Mouse (Mus musculus) neural tube, embryonic 14.5 days (tissue): ENCODE measurements around the gene Cep295nl. TPM values are rescaled to one million over a fixed set of nuclear protein-coding genes. Genes with fewer than 3 reads are reported as not detected.

Experiments used
- ATAC-seq: fragments of 200-750 bp; cut with Nextera tagmentation; 2 replicates; pipeline ENCODE4 v1.8.0; 2017; ENCODE audit warnings: low read depth, mild to moderate bottlenecking, moderate TSS enrichment, moderate library complexity
- H3K27ac ChIP-seq: fragments of 300-500 bp; sonication (generic); 2 replicates; pipeline ENCODE4 v1.5.1; 2014; ENCODE audit warnings: low read depth, mild to moderate bottlenecking, control low read depth, low read length, moderate library complexity, mixed read lengths
- H3K27me3 ChIP-seq: fragments of 300-500 bp; sonication (generic); 2 replicates; pipeline ENCODE4 v1.6.1; 2014; ENCODE audit warnings: low read length; ENCODE audit not compliant: control insufficient read depth, insufficient read depth
- H3K36me3 ChIP-seq: fragments of 300-500 bp; sonication (generic); 2 replicates; pipeline ENCODE4 v1.6.1; 2014; ENCODE audit warnings: low read length, mixed read lengths; ENCODE audit not compliant: control insufficient read depth, insufficient read depth
- H3K4me1 ChIP-seq: fragments of 300-500 bp; sonication (generic); 2 replicates; pipeline ENCODE4 v1.6.1; 2014; ENCODE audit warnings: low read length; ENCODE audit not compliant: control insufficient read depth, insufficient read depth
- H3K4me2 ChIP-seq: fragments of 300-500 bp; sonication (generic); 2 replicates; pipeline ENCODE4 v1.6.1; 2014; ENCODE audit warnings: mild to moderate bottlenecking, low read depth, low read length, control low read depth
- H3K4me3 ChIP-seq: fragments of 300-500 bp; sonication (generic); 2 replicates; pipeline ENCODE4 v1.5.1; 2014; ENCODE audit warnings: low read depth, low read length, control low read depth, mixed read lengths
- H3K9ac ChIP-seq: fragments of 300-500 bp; sonication (generic); replicated peaks from 2 replicates; pipeline ENCODE4 v1.6.1; 2014; ENCODE audit warnings: low read depth, mild to moderate bottlenecking, control low read depth, low read length, mixed read lengths
- H3K9me3 ChIP-seq: fragments of 300-500 bp; sonication (generic); 2 replicates; pipeline ENCODE4 v1.6.1; 2016; ENCODE audit warnings: low read length; ENCODE audit not compliant: control insufficient read depth
- WGBS: fragments of 180-500 bp; shearing (Covaris S2); extraction: QIAGEN DNeasy Blood & Tissue Kit; methylation state at CpG from one replicate; pipeline ENCODE4 v1.1.7; 2014; 5-methylcytosine and 5-hydroxymethylcytosine counted together
- polyA plus RNA-seq: library from polyadenylated mRNA; unstranded; fragments of >200 nt; fragmentation: Nextera tagmentation; extraction: Ambion mirVana; gene quantifications from 2 replicates; pipeline ENCODE4 v1.2.1, GENCODE M21; 2014

The Cep295nl gene
- polyA plus RNA-seq, 1 experiment from 2014 or later: 0.31 TPM

DNA sequence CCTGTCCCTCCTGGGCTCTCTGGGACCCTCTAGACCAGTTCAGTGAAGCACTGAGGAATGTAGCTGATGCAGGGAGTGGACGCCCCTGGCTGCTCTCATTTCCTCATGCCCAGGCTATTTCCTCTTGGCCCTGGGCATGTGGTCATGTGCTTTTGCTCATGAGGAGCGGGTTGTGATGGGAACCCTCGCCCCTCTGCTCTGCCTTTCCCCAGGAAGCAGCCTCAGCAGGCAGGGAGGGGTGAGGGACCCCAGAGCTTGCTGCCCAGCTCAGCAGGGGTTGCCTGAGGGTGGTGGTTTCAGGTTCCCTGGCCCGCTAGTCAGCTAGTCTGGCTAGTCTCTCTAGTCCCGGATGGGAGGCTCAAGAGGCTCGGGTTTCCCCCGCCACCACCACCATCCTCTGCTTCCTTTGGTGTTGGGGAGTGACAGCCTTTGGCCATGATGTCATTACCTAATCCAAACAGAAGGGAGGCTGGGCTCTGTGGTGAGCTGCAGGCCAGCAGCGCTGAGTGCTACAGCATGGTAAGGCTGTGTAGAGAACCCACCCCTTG lies 20.7 kb upstream of the Cep295nl start:
- no peak for ATAC-seq
- H3K36me3 ChIP-seq: no peaks in the 10 kb centered on the region
- no peak overlapping the region for H3K4me2 ChIP-seq
- no peak overlapping the region; the same call in 1 of the 2 replicates for H3K27ac ChIP-seq
- no peak overlapping the region for H3K9ac ChIP-seq
- no peaks in the 10 kb centered on the region for H3K27me3 ChIP-seq
- no peaks in the 10 kb centered on the region for H3K9me3 ChIP-seq
- 17% methylated on average over 8 of the region's 8 CpGs for WGBS
- no peak overlapping the region for H3K4me3 ChIP-seq
- H3K4me1 ChIP-seq: 0 out of 2 replicates have a peak, but pooled peaks cover 2% of the 10 kb centered on the region

DNA sequence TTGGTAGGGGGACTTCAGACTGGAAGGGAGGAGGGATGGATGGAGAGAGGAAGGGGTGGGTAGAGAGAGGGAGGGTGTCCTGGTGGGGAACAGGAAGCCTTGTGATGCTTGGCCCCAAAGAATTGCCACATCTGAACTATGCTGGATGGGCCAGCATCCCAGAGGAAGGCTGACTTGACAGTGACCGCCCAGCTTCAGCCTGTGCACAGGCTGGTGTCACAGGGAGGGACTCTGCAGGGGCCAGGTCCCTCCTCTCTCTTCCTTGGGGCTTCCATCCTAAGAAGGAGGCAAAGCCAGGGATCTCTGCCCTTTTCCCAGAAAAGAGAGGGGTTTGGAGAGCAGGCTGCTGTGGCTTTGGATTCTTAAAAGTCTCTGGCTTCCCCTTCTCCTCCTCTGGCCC lies 20.2 kb upstream of the Cep295nl start:
- H3K27ac ChIP-seq: no peak overlapping the region
- 0 out of 2 replicates have a peak, but pooled peaks cover 2% of the 10 kb centered on the region for H3K4me1 ChIP-seq
- H3K36me3 ChIP-seq: no peaks in the 10 kb centered on the region
- H3K4me2 ChIP-seq: no peak overlapping the region
- H3K9ac ChIP-seq: no peak overlapping the region
- WGBS: 79% methylated on average over 1 of the region's 1 CpGs
- no peak for ATAC-seq
- H3K9me3 ChIP-seq: no peaks in the 10 kb centered on the region
- H3K4me3 ChIP-seq: no peak overlapping the region
- H3K27me3 ChIP-seq: no peaks in the 10 kb centered on the region

DNA sequence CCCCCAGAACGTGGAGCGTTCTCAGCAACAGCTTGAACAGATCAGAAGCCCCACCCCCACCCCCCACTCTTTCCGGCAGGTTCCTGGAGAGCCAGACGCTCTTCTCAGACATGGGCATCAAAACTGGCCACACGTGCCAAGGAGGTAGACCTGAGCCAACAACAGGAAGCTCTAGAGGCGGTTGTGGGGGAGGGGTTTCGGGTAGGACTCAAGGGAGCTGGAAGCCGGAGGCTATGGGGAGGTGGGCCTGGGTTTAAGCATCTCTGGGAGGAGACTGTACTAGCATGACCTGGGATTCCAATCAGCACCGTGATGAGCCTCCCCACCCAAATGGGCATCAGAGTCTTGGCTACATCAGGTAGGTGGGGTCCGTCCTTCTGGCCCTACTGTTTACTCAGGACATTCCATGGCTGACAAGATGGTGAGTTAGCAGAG lies 18.6 kb upstream of the Cep295nl start:
- 0 out of 2 replicates have a peak, but pooled peaks cover 2% of the 10 kb centered on the region for H3K4me1 ChIP-seq
- H3K9me3 ChIP-seq: no peaks in the 10 kb centered on the region
- no peak overlapping the region for H3K4me3 ChIP-seq
- no peaks in the 10 kb centered on the region for H3K36me3 ChIP-seq
- H3K9ac ChIP-seq: no peak overlapping the region
- no peak overlapping the region for H3K27ac ChIP-seq
- H3K4me2 ChIP-seq: no peak overlapping the region
- no peaks in the 10 kb centered on the region for H3K27me3 ChIP-seq
- no peak for ATAC-seq
- WGBS: 84% methylated on average over 10 of the region's 10 CpGs

DNA sequence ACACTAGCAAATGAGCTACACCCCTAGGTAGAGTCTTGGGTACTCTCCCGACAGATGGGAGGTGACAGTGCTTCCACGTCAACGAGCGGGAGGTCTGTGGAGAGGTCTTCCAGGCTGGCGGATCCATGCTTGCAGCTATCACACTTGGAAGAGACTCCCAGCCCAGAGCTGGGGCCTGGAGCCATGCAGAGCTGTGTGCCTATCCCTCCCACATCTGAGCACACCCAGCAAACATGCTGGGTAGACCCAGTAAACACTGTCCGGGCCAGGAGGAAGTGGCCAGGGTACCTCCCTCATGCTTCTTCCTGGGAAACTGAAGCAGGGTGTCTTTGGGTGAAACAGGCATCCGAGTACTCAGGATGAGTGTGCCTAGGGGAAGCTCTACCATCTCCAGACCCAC lies 18.2 kb upstream of the Cep295nl start:
- Histone ChIP-seq H3K9me3 (no peaks in the 10 kb centered on the region), H3K27ac (no peak overlapping the region), H3K36me3 (no peaks in the 10 kb centered on the region), H3K4me3 (no peak overlapping the region), H3K27me3 (no peaks in the 10 kb centered on the region), H3K4me1 (peaks cover 2% of the 10 kb centered on the region; the same call in 1 of the 2 replicates), H3K4me2 (no peak overlapping the region), H3K9ac (no peak overlapping the region)
- WGBS: 78% methylated on average over 7 of the region's 7 CpGs
- no peak for ATAC-seq

DNA sequence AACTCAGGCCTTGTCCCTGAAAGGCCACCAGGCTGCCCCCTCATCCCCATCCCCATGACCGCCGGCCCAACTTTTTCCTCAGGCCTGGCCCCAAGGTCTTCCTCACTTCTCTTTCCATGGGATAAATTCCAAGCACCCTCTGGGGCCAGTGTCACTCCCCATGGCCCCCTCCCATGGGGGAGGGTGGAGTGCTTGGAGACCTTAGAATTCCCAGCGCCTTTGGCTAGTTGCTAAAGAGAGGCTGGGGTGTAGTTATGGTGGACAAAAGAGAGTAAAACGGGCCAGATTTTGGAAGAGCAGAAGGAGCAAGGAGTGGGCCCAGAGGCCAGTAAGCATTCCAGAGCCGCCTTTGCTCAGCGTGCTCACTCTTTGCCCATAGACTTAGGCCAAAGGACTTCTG lies 13.3 kb upstream of the Cep295nl start, which contains the start of gene Timp2:
Gene Timp2 (minus strand): TSS at position 101 of the 400 bp plus-strand sequence.
- H3K4me2 ChIP-seq: peak within 1 kb of the TSS; percentile 80
- no peaks in the 10 kb centered on the region for H3K36me3 ChIP-seq
- peak; percentile 22; the same call in 1 of the 2 replicates for ATAC-seq

DNA sequence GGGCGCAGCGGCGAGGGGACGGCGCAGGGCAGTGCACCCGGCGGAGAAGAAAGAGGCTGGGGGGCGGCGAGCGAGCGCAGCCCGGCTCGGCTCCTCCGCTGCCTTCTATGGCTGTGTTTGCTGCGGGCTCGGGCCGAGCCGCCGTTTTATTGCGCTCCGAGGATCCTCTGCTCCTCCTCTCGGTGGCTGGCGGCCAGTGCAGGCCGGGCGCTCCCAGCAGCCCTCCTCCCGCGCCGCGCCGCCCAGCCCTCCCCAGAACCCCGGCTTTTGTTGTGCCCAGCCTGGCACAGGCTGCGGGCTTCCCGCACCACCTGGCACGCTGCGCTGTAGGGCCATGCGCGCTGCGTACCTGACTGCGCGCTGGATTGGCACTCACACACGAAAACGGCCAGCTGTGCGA lies 12.9 kb upstream of the Cep295nl start:
- 1% methylated on average over 28 of the region's 43 CpGs for WGBS
- Histone ChIP-seq H3K9ac (peak overlapping the region; percentile 95), H3K4me3 (peak overlapping the region; percentile 80), H3K36me3 (no peaks in the 10 kb centered on the region), H3K27ac (peak overlapping the region; percentile 90), H3K27me3 (no peaks in the 10 kb centered on the region; the same call in 1 of the 2 replicates), H3K4me1 (peaks cover 14% of the 10 kb centered on the region), H3K4me2 (peak overlapping the region; percentile 80), H3K9me3 (no peaks in the 10 kb centered on the region)
- peak; percentile 93 for ATAC-seq

More for the DNA sequence above, 13.3 kb upstream of the Cep295nl start, which contains the start of gene Timp2:
- peaks cover 14% of the 10 kb centered on the region for H3K4me1 ChIP-seq
- peak within 1 kb of the TSS; percentile 95 for H3K9ac ChIP-seq
- H3K27me3 ChIP-seq: no peaks in the 10 kb centered on the region; the same call in 1 of the 2 replicates
- WGBS: 29% methylated on average over 6 of the region's 6 CpGs
- peak within 1 kb of the TSS; percentile 80 for H3K4me3 ChIP-seq
- peak within 1 kb of the TSS; percentile 90 for H3K27ac ChIP-seq
- no peaks in the 10 kb centered on the region for H3K9me3 ChIP-seq

DNA sequence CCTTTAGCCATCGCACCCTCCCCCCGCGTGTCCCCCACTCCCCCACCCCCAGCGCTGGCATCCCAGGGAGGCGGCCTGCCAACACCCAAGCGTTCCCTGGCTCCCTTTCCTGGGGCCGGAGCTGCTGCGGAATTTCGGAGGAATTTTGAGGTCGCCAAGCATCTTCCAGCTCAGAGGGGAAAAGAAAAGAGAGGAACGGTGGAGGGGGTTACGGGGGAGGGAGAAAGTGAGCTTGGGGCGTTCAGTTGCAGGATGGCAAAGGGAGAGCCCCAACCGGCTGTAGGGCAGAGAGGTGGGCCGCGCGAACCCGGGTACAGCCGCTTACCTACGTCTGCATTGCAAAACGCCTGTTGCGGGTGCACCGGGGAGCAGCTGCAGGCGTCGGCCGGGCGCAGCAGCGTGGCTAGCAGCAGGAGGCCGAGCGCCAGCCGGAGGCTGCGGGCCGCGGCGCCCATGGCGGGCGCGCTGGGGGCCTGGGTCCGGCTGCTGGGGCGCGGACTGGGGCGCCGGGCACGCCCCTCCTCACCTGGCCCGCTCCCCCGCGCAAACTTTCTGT lies 12.4 kb upstream of the Cep295nl start:
- Histone ChIP-seq H3K9me3 (no peaks in the 10 kb centered on the region), H3K36me3 (no peaks in the 10 kb centered on the region), H3K4me1 (peaks cover 14% of the 10 kb centered on the region), H3K27ac (peak overlapping the region; percentile 90), H3K9ac (peak overlapping the region; percentile 95), H3K4me2 (peak overlapping the region; percentile 80), H3K27me3 (no peaks in the 10 kb centered on the region; the same call in 1 of the 2 replicates), H3K4me3 (peak overlapping the region; percentile 80)
- ATAC-seq: peak; percentile 50; the same call in 1 of the 2 replicates
- WGBS: under 1% methylated on average over 39 of the region's 47 CpGs

DNA sequence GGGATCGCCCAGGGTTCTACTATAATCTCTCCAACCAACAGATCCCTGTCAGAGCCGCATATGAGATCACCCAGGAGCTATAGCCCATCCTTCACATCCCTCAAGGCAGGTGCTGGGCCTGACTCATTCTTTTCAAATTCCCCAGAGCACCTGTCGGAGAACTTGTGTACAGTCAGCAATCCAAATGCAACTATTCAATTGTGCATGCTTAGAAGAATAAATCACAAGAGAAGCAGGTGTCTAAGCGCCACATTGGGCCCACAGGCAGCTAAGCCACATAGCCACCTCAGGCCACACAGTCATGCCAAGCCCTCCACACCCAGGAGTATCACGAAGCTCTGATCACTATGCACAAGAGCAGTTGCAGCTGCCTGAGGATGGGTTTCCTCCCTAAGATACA lies 7.2 kb upstream of the Cep295nl start:
- no peak overlapping the region for H3K27ac ChIP-seq
- H3K27me3 ChIP-seq: no peaks in the 10 kb centered on the region
- H3K4me3 ChIP-seq: no peak overlapping the region
- no peak overlapping the region for H3K9ac ChIP-seq
- H3K9me3 ChIP-seq: no peaks in the 10 kb centered on the region
- H3K4me1 ChIP-seq: peaks cover 19% of the 10 kb centered on the region
- no peaks in the 10 kb centered on the region for H3K36me3 ChIP-seq
- H3K4me2 ChIP-seq: no peak overlapping the region
- no peak for ATAC-seq
- WGBS: 88% methylated on average over 5 of the region's 5 CpGs

DNA sequence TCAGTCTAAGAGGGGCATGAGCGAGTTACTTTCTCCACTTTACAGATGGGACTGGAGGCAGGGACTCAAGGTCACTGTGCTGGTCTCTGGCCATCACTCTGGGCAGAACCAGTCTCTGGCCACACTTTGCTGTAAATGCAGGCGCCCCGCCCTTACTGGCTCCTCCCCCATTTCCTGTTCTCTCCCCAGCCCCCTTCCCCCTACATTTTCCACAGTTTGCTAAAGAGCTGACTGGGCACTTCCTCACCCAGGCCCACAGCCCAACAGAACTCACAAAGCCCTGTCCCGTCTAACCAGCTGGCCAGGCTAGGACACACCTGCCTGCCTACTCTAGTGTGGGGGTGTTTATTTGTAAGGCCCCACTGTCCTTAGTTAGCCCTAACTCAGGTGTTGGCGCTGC lies 6.6 kb upstream of the Cep295nl start:
- 62% methylated on average over 5 of the region's 5 CpGs for WGBS
- Histone ChIP-seq H3K4me1 (peaks cover 13% of the 10 kb centered on the region; the same call in 1 of the 2 replicates), H3K4me3 (no peak overlapping the region), H3K4me2 (no peak overlapping the region), H3K27me3 (no peaks in the 10 kb centered on the region), H3K9ac (no peak overlapping the region), H3K27ac (no peak overlapping the region), H3K36me3 (no peaks in the 10 kb centered on the region), H3K9me3 (no peaks in the 10 kb centered on the region)
- ATAC-seq: no peak
